Mouse (Mus musculus): ENCODE measurements at regions not wholly inside any gene's neighbourhood (a gene's known extent, or its start where the extent isn't known, plus 50 kb on each side); places are given as distances from the start of the nearest gene placed in this dataset.

DNA sequence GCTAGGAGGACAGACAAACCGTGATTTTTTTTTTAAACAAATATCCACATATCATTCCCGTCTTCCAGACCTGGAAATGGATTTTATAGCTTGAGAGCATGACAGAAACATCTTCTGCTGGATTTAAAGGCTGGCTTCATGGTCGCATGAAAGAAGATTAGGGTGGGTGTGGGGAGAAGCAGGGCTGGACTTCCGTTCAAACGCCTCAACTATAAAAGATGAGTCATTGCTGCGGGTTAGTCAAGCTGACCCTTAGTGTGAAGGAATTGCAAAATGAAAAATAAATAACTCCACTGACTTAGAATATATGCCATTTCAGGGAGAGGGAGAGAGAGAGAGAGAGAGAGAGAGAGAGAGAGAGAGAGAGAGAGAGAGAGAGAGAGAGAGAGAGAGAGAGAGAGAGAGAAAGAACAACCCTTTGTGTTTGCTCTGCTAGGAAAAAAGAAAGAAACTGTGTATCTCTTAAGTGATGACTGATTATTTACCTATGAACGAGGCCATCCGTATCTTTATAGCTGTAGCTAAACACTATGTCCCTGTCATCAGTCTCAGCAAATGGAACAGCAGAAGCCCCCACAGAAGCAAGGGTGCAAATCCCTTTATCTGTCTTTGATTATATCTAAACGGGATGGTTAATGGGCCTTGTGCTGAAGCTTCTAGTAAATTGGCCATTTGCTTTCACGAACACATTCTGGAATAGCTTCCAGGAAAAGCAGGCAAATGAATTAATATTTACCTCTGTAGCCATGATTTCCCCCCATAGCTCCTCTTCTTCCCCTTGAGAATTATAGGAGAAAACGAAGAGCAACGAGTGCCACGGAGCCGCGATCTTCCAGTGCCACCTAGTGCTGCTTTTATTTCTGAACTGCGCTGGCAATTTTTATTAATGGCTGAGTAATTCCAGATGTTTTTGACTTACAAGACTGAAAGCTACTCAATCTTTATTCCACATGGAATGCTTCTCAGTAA, 199.4 kb upstream of the Tacr3 start:
- Histone ChIP-seq H3K27ac (no peak overlapping the region), H3K4me3 (peak overlapping the region; percentile 34; the same call in 1 of the 2 replicates)
- DNase-seq (ENCODE audit: low spot score in 2 of 2) = peak; percentile 11 to 31
- peak; percentile 86 for TF ChIP-seq CTCF (conservative IDR thresholded peaks at IDR 0.05)

DNA sequence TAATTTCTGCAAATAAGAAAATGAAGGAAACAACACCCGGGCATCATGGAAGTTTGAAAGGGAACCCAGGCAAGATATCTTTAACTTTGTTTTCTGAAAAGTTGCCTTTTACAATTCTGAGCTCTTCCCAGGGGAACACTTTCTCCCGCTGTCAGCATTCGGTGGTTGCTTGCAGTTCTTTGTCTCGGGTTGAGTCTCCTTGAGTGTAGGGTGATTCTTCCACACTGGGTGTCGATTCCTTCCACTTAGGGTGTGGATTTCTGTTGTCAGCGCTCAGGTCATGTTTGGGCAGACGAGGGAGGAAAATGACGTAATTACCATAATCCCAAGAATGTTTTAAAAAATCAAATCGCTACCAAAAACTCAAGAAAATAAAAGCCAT, 198.7 kb upstream of the Tacr3 start:
- H3K27ac ChIP-seq = no peak overlapping the region
- no peak overlapping the region for H3K4me3 ChIP-seq
- no peak for TF ChIP-seq CTCF (conservative IDR thresholded peaks at IDR 0.05)
- DNase-seq (ENCODE audit: low spot score in 2 of 2) = no peak

GRCm38 (mm10) chr3:134648727-134649445, 179.9 kb upstream of the Tacr3 start:
- peak; percentile 86 for TF ChIP-seq CTCF (conservative IDR thresholded peaks at IDR 0.05)
- Histone ChIP-seq H3K4me3 (no peak overlapping the region), H3K27ac (no peak overlapping the region)
- DNase-seq (ENCODE audit: low spot score in 2 of 2) = peak in 1 of 2 experiments; percentile 11

GRCm38 (mm10) chr3:134654051-134654450, 174.8 kb upstream of the Tacr3 start:
- DNase-seq (ENCODE audit: low spot score in 2 of 2) = peak; percentile 47 to 57
- Histone ChIP-seq H3K4me3 (no peak overlapping the region), H3K27ac (no peak overlapping the region)
- peak; percentile 82 for TF ChIP-seq CTCF (conservative IDR thresholded peaks at IDR 0.05)

DNA sequence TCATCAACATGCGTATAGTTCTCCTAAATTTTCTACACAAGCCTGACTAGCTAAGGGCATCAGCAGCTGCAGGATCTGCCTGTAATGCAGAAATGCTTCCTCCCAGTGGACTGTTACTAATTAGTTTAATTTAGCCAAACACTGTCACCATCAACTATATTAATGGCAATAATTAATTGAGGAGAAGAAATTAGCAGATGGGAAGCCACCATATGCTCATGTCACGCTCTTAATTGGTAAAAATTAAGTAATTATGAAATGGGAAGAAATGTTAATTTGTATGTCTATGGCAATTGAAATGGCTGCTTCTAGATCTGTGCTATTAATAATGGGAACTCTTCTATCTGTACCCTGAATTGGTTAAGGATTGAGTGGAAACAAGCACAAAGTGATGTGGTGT, 133.9 kb upstream of the Tacr3 start:
- no peak for TF ChIP-seq CTCF (conservative IDR thresholded peaks at IDR 0.05)
- DNase-seq (ENCODE audit: low spot score in 2 of 2) = no peak
- no peak overlapping the region for H3K4me3 ChIP-seq
- no peak overlapping the region for H3K27ac ChIP-seq

DNA sequence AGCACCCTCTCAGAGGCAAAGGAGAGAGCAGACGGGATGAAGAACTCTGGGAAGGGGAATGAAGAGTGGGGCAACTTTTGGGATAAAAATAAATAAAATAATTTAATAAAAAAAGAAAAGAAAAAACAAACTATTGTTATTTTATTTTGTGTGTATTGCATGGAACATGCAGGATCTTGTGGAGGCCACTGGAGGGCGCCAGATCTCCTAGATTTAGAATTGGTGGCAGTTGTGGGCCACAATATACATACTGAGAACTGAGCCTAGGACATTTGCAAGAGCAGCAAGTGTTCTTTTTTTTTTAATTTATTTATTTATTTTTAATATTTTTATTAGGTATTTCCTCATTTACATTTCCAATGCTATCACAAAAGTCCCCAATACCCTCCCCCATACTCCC, 110.2 kb upstream of the Tacr3 start:
- H3K27ac ChIP-seq = no peak overlapping the region
- no peak for DNase-seq (ENCODE audit: low spot score in 2 of 2)
- TF ChIP-seq CTCF (conservative IDR thresholded peaks at IDR 0.05) = peak; percentile 59
- no peak overlapping the region for H3K4me3 ChIP-seq

DNA sequence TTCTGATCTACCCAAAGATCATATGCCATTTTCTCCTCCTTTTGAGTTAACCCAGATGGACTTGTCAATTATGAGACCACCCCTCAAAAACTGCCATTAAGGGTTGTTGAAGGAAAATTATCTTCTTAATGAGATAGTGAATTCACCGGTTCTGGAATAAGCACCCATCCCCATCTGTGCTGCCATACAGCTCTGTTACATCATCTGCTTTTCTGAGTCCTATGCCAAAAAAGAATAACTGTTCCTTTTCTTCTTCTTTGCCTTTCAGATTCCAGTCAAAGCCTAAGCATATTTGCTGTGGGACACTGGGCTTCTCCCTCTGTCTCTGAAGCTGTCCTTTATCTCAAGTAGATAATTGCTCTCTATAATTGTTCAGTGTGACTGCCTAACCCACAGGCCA, 93.1 kb upstream of the Tacr3 start:
- peak overlapping the region; percentile 18; the same call in 1 of the 2 replicates for H3K27ac ChIP-seq
- peak; percentile 21 to 27 for DNase-seq (ENCODE audit: low spot score in 2 of 2)
- no peak for TF ChIP-seq CTCF (conservative IDR thresholded peaks at IDR 0.05)
- H3K4me3 ChIP-seq = no peak overlapping the region

DNA sequence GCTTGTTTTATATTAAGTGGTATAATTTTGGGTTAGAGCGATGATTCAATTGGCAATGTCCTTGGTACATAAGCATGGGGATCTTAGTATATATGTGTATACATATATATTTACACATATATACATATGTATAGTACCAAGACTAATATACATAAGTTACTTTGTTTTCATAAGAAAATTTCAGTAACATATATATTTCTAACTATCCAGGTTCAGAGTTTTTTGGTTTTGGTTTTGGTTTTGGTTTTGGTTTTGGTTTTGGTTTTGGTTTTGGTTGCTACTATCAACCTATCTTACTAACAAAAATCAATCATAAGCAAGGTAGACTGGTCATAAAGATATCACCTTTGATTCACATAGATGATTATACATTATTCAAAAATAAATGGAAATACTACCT, 67.7 kb upstream of the Tacr3 start:
- no peak for DNase-seq (ENCODE audit: low spot score in 2 of 2)
- no peak overlapping the region for H3K27ac ChIP-seq
- no peak for TF ChIP-seq CTCF (conservative IDR thresholded peaks at IDR 0.05)
- no peak overlapping the region for H3K4me3 ChIP-seq

DNA sequence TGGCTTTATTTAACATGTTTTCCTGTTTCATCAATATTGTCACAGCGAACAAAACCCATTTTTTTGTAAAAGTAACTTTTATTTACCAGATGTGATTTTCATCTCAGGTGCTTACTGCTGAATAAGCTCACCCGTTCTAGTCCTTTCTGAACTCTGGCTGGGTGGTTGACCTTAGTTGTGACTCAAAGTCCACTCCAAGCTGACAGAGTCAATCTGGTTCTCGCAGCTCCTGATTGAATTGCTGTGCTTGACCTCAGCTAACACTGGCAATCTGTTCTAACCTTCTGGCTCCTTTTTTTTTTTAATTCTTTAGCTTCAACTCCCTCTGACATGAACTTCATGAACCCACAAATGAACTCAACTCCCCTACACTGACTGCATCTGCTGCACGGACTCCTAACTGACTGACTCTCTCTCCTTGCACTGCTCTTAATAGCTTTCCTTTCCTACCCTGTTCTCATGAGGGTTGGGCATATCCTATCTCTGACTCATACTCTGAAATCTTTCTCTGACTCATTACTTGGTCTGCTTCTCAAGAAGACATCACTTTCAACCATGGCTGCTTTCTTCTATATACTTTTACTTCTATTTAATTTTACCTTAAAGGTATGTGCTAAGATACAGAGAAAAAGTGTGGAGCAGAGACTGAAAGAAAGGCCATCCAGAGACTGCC, 65.4 kb upstream of the Tacr3 start:
- Histone ChIP-seq H3K4me3 (no peak overlapping the region), H3K27ac (no peak overlapping the region)
- no peak for TF ChIP-seq CTCF (conservative IDR thresholded peaks at IDR 0.05)
- DNase-seq (ENCODE audit: low spot score in 2 of 2) = no peak

All from layer of hippocampus, adult 2 months (tissue).